Mouse (Mus musculus) intestine, embryonic 15.5 days (tissue): ENCODE measurements at regions not wholly inside any gene's neighbourhood (a gene's known extent, or its start where the extent isn't known, plus 50 kb on each side); places are given as distances from the start of the nearest gene placed in this dataset.
"Not testable (repeated sequence)": the region's sequence is repeated elsewhere in the genome, so short reads cannot be mapped to it uniquely, and the experiment has no call there.

ENCODE experiments used
- ATAC-seq: fragments of 200-750 bp; cut with Nextera tagmentation; 2 replicates; pipeline ENCODE4 v1.8.0; 2017; ENCODE audit warnings: moderate TSS enrichment, moderate library complexity
- H3K27ac ChIP-seq: fragments of 300-500 bp; sonication (generic); 2 replicates; pipeline ENCODE4 v1.5.1; 2015; ENCODE audit warnings: mild to moderate bottlenecking, inconsistent platforms
- H3K27me3 ChIP-seq: fragments of 300-500 bp; sonication (generic); replicated peaks from 2 replicates; pipeline ENCODE4 v1.6.1; 2015; ENCODE audit warnings: inconsistent platforms
- H3K36me3 ChIP-seq: fragments of 300-500 bp; sonication (generic); 2 replicates; pipeline ENCODE4 v1.6.1; 2015; ENCODE audit warnings: inconsistent platforms
- H3K4me1 ChIP-seq: fragments of 300-500 bp; sonication (generic); replicated peaks from 2 replicates; pipeline ENCODE4 v1.6.1; 2015; ENCODE audit warnings: inconsistent platforms
- H3K4me2 ChIP-seq: fragments of 300-500 bp; sonication (generic); replicated peaks from 2 replicates; pipeline ENCODE4 v1.6.1; 2015; ENCODE audit warnings: mild to moderate bottlenecking, inconsistent platforms
- H3K4me3 ChIP-seq: fragments of 300-500 bp; sonication (generic); replicated peaks from 2 replicates; pipeline ENCODE4 v1.5.1; 2015; ENCODE audit warnings: inconsistent platforms
- H3K9ac ChIP-seq: fragments of 300-500 bp; sonication (generic); 2 replicates; pipeline ENCODE4 v1.6.1; 2015; ENCODE audit warnings: inconsistent platforms
- H3K9me3 ChIP-seq: fragments of 300-500 bp; sonication (generic); 2 replicates; pipeline ENCODE4 v1.6.1; 2016; ENCODE audit warnings: inconsistent platforms
- WGBS: fragments of 180-500 bp; shearing (Covaris S2); methylation state at CpG from one replicate; pipeline ENCODE4 v1.1.7; 2015; 5-methylcytosine and 5-hydroxymethylcytosine counted together

- ATAC-seq, result no peak
- H3K4me2 ChIP-seq, result no peak overlapping the region
- H3K27ac ChIP-seq, result no peak overlapping the region
These were observed 179.6 kb upstream of the Daam1 start for GRCm38 (mm10) chr12:71651251-71651650.

GRCm38 (mm10) chr12:71693346-71694038 lies 137.4 kb upstream of the Daam1 start:
- H3K27ac ChIP-seq, result no peak overlapping the region
- H3K9ac ChIP-seq, result no peak overlapping the region
- ATAC-seq, result no peak
- H3K9me3 ChIP-seq, result no peaks in the 10 kb centered on the region
- peaks cover 3% of the 10 kb centered on the region; the same call in 1 of the 2 replicates for H3K4me1 ChIP-seq
- no peaks in the 10 kb centered on the region for H3K27me3 ChIP-seq
- WGBS, result 56% methylated on average over 10 of the region's 10 CpGs
- H3K4me3 ChIP-seq, result no peak overlapping the region
- H3K4me2 ChIP-seq, result no peak overlapping the region
- no peaks in the 10 kb centered on the region for H3K36me3 ChIP-seq

More at GRCm38 (mm10) chr12:71651251-71651650, 179.6 kb upstream of the Daam1 start:
- Histone ChIP-seq H3K9me3 (no peaks in the 10 kb centered on the region), H3K9ac (no peak overlapping the region), H3K4me1 (no peaks in the 10 kb centered on the region), H3K27me3 (no peaks in the 10 kb centered on the region), H3K4me3 (no peak overlapping the region), H3K36me3 (no peaks in the 10 kb centered on the region)
- WGBS, result 53% methylated on average over 2 of the region's 2 CpGs

DNA sequence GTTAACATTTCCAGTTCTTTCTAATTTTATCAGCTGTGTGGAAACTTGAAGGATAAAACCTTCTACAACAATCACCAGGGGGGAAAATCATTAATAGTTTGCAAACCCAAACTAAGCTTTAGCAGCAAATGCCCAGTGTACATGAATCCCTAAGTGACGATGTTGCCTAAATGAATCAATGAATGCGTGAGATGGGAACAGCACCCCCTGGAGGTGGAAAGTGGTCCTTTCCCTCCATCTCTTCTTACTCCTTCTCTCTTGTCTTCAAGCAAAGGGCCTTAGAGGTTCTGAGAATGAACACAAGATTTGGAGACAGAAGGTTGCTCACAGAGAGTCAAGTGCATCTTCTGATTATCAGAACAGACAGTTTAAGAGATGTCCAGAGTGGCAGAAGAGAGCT lies 129.1 kb upstream of the Daam1 start:
- no peaks in the 10 kb centered on the region for H3K4me1 ChIP-seq
- no peak overlapping the region for H3K9ac ChIP-seq
- H3K36me3 ChIP-seq, result no peaks in the 10 kb centered on the region
- no peak overlapping the region for H3K4me3 ChIP-seq
- H3K27ac ChIP-seq, result no peak overlapping the region
- H3K4me2 ChIP-seq, result no peak overlapping the region
- H3K9me3 ChIP-seq, result no peaks in the 10 kb centered on the region
- no peak for ATAC-seq
- WGBS, result 79% methylated on average over 2 of the region's 2 CpGs
- H3K27me3 ChIP-seq, result no peaks in the 10 kb centered on the region

DNA sequence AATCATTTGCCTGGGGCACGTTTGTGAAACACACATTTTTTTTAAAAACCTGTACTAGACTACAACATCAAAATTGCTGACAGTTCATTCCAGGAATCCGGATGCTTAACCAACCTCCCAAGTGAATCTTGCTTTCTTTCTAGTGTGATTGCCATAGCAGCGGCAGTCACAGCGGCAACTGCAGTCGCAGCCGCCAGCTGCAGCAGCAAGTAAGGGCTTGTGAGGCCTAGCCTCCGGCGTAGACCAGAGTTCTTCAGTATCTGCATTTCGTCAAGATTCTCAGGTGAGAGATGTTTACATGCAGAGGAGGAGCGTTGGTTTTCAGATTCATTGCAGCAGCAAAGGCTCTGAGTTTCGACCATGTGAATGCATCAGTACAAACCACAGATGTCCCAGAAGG lies 128.7 kb upstream of the Daam1 start:
- no peak overlapping the region for H3K4me2 ChIP-seq
- no peaks in the 10 kb centered on the region for H3K4me1 ChIP-seq
- no peak overlapping the region for H3K9ac ChIP-seq
- no peak for ATAC-seq
- H3K27me3 ChIP-seq, result no peaks in the 10 kb centered on the region
- no peaks in the 10 kb centered on the region for H3K9me3 ChIP-seq
- no peak overlapping the region for H3K27ac ChIP-seq
- WGBS, result 44% methylated on average over 11 of the region's 11 CpGs
- no peak overlapping the region for H3K4me3 ChIP-seq
- no peaks in the 10 kb centered on the region for H3K36me3 ChIP-seq

- Histone ChIP-seq H3K9me3 (no peaks in the 10 kb centered on the region), H3K27ac (no peak overlapping the region), H3K4me2 (no peak overlapping the region), H3K27me3 (no peaks in the 10 kb centered on the region), H3K4me3 (no peak overlapping the region), H3K9ac (no peak overlapping the region), H3K36me3 (no peaks in the 10 kb centered on the region), H3K4me1 (no peaks in the 10 kb centered on the region)
- ATAC-seq, result no peak
- WGBS, result 87% methylated on average over 13 of the region's 13 CpGs
These were observed 127.6 kb upstream of the Daam1 start for GRCm38 (mm10) chr12:71703146-71703902.

GRCm38 (mm10) chr12:71704431-71704830 lies 126.4 kb upstream of the Daam1 start:
- no peaks in the 10 kb centered on the region for H3K36me3 ChIP-seq
- H3K4me3 ChIP-seq, result no peak overlapping the region
- no peak overlapping the region for H3K27ac ChIP-seq
- 79% methylated on average over 6 of the region's 6 CpGs for WGBS
- no peaks in the 10 kb centered on the region for H3K4me1 ChIP-seq
- H3K4me2 ChIP-seq, result no peak overlapping the region
- H3K9me3 ChIP-seq, result no peaks in the 10 kb centered on the region
- ATAC-seq, result no peak
- H3K27me3 ChIP-seq, result no peaks in the 10 kb centered on the region
- H3K9ac ChIP-seq, result no peak overlapping the region

GRCm38 (mm10) chr12:71707727-71708369 lies 123.0 kb upstream of the Daam1 start:
- H3K9ac ChIP-seq, result no peak overlapping the region
- H3K4me2 ChIP-seq, result no peak overlapping the region
- H3K36me3 ChIP-seq, result no peaks in the 10 kb centered on the region
- H3K27me3 ChIP-seq, result no peaks in the 10 kb centered on the region
- H3K4me3 ChIP-seq, result no peak overlapping the region
- no peaks in the 10 kb centered on the region for H3K9me3 ChIP-seq
- no peak overlapping the region for H3K27ac ChIP-seq
- peak; percentile 51; the same call in 1 of the 2 replicates for ATAC-seq
- WGBS, result 27% methylated on average over 10 of the region's 10 CpGs
- H3K4me1 ChIP-seq, result no peaks in the 10 kb centered on the region

- Histone ChIP-seq H3K27ac (no peak overlapping the region), H3K36me3 (no peaks in the 10 kb centered on the region), H3K4me1 (no peaks in the 10 kb centered on the region), H3K9ac (no peak overlapping the region), H3K9me3 (no peaks in the 10 kb centered on the region), H3K27me3 (no peaks in the 10 kb centered on the region), H3K4me3 (no peak overlapping the region), H3K4me2 (no peak overlapping the region)
- WGBS, result 76% methylated on average over 7 of the region's 7 CpGs
- no peak for ATAC-seq
These were observed 116.3 kb upstream of the Daam1 start for GRCm38 (mm10) chr12:71714606-71715005.

- H3K4me1 ChIP-seq, H3K27me3 ChIP-seq, H3K4me2 ChIP-seq, H3K9ac ChIP-seq, ATAC-seq, H3K9me3 ChIP-seq, H3K27ac ChIP-seq, H3K4me3 ChIP-seq, H3K36me3 ChIP-seq: not testable (repeated sequence)
- WGBS, result 65% methylated on average over 12 of the region's 12 CpGs
These were observed 112.5 kb upstream of the Daam1 start for GRCm38 (mm10) chr12:71718412-71718811.

DNA sequence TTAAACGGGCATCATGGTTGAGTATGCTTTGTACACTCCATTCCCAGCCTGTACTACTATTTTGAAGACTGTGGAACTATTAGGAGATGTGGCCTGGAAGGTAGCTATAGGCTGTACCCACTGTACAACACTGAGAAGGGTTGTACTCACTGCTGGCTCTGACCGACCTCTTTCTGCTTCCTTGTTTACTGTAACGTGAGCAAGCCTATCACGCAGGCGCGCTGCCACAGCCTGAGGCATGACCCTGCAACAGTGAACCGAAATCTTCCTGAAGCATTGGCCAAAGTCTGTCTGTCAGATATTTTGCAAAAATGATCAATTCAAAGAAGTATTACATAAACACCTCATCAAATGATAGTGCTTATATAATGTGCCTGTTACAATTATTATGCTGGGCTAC lies 112.0 kb upstream of the Daam1 start:
- H3K9ac ChIP-seq, result no peak overlapping the region
- H3K4me1 ChIP-seq, result no peaks in the 10 kb centered on the region
- H3K36me3 ChIP-seq, result no peaks in the 10 kb centered on the region
- no peaks in the 10 kb centered on the region for H3K27me3 ChIP-seq
- no peak overlapping the region for H3K27ac ChIP-seq
- H3K4me3 ChIP-seq, result no peak overlapping the region
- peak; percentile 17; the same call in 1 of the 2 replicates for ATAC-seq
- no peaks in the 10 kb centered on the region for H3K9me3 ChIP-seq
- no peak overlapping the region for H3K4me2 ChIP-seq
- WGBS, result 56% methylated on average over 7 of the region's 7 CpGs

GRCm38 (mm10) chr12:71725140-71725539 lies 105.7 kb upstream of the Daam1 start:
- Histone ChIP-seq H3K27me3 (no peaks in the 10 kb centered on the region), H3K9me3 (no peaks in the 10 kb centered on the region), H3K4me2 (no peak overlapping the region), H3K4me3 (no peak overlapping the region), H3K27ac (peak overlapping the region; percentile 1; the same call in 1 of the 2 replicates), H3K36me3 (no peaks in the 10 kb centered on the region), H3K4me1 (no peaks in the 10 kb centered on the region), H3K9ac (no peak overlapping the region)
- ATAC-seq, result no peak
- WGBS, result 35% methylated on average over 5 of the region's 5 CpGs

- Histone ChIP-seq H3K4me3 (no peak overlapping the region), H3K9ac (no peak overlapping the region), H3K27ac (peak overlapping the region; percentile 1; the same call in 1 of the 2 replicates), H3K27me3 (no peaks in the 10 kb centered on the region), H3K36me3 (no peaks in the 10 kb centered on the region), H3K4me2 (no peak overlapping the region), H3K9me3 (no peaks in the 10 kb centered on the region), H3K4me1 (no peaks in the 10 kb centered on the region)
- ATAC-seq, result no peak
- WGBS, result 58% methylated on average over 4 of the region's 4 CpGs
These were observed 105.1 kb upstream of the Daam1 start for GRCm38 (mm10) chr12:71725713-71726336.
